Mouse (Mus musculus) G1E (cell line): ENCODE results near the gene Il11.

Source experiments
- CTCF ChIP-seq: IDR thresholded peaks from 2 replicates; pipeline ENCODE4 v1.5.1; 2012; ENCODE audit warnings: low read depth, low read length, inconsistent platforms, mixed read lengths
- GATA1 ChIP-seq: IDR thresholded peaks from 2 replicates; pipeline ENCODE4 v1.6.1; 2012; ENCODE audit warnings: borderline replicate concordance, low read length, inconsistent platforms, mixed read lengths
- GATA2 ChIP-seq: IDR thresholded peaks from 2 replicates; pipeline ENCODE4 v1.6.1; 2012; ENCODE audit warnings: low read depth, low read length, inconsistent platforms, borderline replicate concordance

GRCm38 (mm10) chr7:4788499-4789435 lies 6.1 kb upstream of the Il11 start:
- no peak for TF ChIP-seq CTCF
- no peak for TF ChIP-seq GATA1
- TF ChIP-seq GATA2: no peak
